Mouse (Mus musculus): ENCODE data around the gene Lrrc7.

Lrrc7 gene

GRCm38 (mm10) chr3:158068613-158069263 lies 493.3 kb downstream of the Lrrc7 start:
- no peak for DNase-seq (ENCODE audit: low spot score in 2 of 2)

DNA sequence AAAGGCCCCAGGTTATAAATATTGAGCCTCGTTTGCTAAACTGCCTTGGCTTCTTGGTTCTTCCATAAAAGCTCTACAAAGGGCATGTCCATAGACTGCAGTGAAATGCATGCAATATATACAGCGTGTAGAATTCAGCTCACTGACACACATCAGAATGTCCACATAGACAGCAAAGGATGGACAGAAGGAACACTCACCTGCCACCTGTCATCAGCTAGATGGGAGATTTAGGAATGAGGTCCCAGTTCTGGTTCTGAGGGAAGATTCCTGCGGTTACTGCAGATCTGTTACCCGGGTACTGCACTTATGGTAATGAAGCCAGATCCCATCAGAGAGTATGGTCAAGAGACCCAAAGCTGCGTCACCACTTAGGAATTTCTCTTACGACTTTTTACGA lies 494.1 kb downstream of the Lrrc7 start:
- no peak for DNase-seq (ENCODE audit: low spot score in 2 of 2)

GRCm38 (mm10) chr3:158065256-158065655 lies 496.8 kb downstream of the Lrrc7 start:
- DNase-seq (ENCODE audit: low spot score in 2 of 2), result no peak

DNA sequence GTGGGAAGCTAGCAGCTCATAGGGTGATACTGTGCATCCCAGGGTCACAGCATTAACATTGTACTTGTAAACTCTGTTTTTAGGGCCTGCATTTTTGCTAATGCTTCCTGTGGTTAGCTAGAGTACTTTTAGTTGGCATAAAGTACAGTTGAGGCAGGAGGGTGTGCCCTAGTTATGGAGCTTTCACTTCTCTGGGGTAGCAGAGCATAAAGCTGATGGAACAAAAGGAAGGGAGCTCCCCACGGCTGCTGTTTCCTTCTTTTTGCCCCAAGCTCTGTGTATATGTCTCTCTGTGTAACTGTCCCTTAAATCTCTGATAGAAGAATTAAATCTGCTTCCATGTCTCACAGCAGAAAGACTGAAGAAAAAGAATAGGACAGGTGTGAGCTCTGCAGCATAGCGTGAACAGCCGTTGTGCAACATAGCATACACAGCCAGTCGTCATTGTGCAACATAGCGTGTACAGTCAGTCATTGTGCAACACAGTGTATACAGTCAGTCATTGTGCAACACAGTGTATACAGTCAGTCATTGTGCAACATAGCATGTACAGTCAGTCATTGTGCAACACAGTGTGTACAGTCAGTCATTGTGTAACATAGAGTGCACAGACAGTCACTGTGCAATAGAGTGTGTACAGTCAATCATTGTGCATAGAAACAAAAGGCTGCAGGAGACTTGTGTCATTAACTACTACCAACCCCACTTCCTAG lies 500.1 kb downstream of the Lrrc7 start:
- no peak for DNase-seq (ENCODE audit: low spot score in 2 of 2)

- no peak for DNase-seq (ENCODE audit: low spot score in 2 of 2)
Observed at GRCm38 (mm10) chr3:158060621-158061291, 501.3 kb downstream of the Lrrc7 start.

DNA sequence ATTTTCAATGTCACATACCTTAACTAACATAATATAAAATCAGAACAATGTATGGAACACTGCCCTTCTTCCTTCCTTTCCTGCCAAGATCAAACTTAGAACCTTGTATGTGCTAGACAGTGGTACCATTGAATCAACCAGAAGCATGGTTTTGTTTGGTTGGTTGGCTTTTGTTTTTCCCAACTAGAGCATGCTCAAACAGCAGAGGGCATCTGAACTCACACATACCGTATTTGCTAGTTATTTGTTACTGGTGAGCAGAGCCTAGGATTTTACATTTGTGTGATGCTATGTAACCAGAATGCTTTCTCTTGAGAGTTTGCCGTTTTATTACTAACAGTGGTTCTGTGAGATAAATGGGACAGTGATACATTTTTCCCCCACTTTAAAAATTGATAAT lies 512.5 kb downstream of the Lrrc7 start:
- DNase-seq (ENCODE audit: low spot score in 2 of 2), result no peak

- DNase-seq (ENCODE audit: low spot score in 2 of 2), result no peak
Observed at GRCm38 (mm10) chr3:158040755-158041154, 521.3 kb downstream of the Lrrc7 start.

DNA sequence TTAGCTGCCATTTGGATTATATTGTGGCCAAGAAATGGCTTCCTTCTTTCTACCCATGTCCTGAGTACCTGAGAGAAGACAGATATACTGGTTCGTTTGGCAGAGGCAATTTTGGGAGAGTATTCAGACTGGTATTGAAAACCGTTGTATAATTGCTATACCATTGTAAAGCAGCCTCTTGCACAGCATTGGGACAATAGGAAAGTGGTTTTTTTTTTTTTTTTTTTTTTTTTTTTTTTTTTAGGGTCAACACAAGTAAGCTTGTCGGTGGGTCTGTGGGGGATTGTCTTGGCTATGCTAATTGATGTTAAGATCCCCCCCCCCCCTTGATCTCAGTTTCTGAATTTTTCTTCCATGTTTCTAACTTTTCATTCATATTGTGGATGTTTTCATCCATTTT lies 523.9 kb downstream of the Lrrc7 start:
- no peak for DNase-seq (ENCODE audit: low spot score in 2 of 2)

GRCm38 (mm10) chr3:158036329-158036988 lies 525.6 kb downstream of the Lrrc7 start, which contains the start of the genes Srsf11 and Lrrc40:
Gene Srsf11 (minus strand): TSS chr3:158036639.
Gene Lrrc40 (plus strand): TSS chr3:158036662.
- peak; percentile 89 to 93 for DNase-seq (ENCODE audit: low spot score in 2 of 2)

- DNase-seq (ENCODE audit: low spot score in 2 of 2), result peak in 1 of 2 experiments; percentile 2
Observed at GRCm38 (mm10) chr3:158035866-158036265, 526.2 kb downstream of the Lrrc7 start.
